Mouse (Mus musculus): Measurements from ENCODE around the gene Nr2c2ap.

Nr2c2ap gene

DNA sequence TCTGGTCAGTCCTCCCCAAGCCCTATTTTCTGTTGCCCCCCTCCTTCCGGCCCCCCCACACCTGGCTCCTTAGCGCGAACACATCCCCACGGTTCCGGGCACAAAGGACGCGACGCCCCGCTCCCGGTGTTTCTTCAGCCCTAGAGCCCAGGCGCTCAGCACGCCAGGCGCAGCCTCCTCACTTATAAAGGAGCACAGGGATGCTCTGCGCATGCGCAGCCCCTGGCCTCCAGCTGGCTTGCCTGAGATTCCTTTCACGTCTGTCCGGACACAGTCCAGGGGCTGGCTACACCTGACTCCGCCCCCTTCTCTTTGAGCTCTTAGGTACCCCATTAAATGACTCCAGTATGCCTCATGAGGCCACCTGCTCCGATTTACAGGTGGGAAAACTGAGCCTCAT is 10.5 kb upstream of the Nr2c2ap start, which contains the start of gene Ncan:
Ncan (minus strand) TSS at position 207 of the 400 bp plus-strand sequence.
- DNase-seq (ENCODE audit: low spot score) = no peak

- no peak for DNase-seq (ENCODE audit: low spot score)
Observed at GRCm38 (mm10) chr8:70122863-70123262, 8.3 kb upstream of the Nr2c2ap start.

DNA sequence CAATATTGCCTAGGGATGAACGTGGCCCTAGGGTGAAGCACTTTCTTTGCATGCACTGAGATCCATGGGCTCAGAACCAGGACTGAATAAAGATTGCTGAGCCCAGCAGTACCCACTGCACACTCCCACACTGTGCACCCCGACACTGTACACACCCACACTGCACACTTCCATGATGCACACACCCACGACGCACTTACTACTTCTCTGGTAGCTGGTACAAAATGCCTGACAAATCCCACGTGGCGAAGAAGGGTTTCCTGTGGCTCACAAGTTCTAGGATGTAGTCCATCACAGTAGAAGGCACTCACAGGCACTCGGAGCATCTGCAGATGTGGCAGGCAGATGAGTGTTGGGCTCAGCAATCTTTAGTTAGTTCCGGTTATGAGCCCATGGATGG is 6.1 kb upstream of the Nr2c2ap start:
- no peak for DNase-seq (ENCODE audit: low spot score)

DNA sequence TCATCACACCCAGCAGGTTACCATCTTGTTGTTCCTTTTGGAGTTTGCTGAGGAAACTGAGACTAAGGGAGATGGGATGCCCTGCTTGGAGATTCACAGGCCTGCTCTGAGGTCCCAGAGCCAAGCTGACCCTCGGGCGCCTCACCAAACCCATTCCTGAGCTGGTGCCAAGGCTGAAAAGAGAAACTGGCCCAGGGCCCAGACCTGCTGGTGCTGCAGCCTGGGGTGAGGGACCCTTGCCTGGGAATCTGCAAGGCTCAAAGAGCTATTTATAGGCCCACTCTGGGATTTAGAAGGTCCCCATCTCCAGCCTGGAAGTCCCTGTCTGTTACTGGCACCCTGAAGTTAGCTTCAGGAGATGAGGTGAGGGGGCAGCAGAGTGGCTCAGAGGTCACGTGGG is 2.7 kb upstream of the Nr2c2ap start:
- no peak for DNase-seq (ENCODE audit: low spot score)

DNA sequence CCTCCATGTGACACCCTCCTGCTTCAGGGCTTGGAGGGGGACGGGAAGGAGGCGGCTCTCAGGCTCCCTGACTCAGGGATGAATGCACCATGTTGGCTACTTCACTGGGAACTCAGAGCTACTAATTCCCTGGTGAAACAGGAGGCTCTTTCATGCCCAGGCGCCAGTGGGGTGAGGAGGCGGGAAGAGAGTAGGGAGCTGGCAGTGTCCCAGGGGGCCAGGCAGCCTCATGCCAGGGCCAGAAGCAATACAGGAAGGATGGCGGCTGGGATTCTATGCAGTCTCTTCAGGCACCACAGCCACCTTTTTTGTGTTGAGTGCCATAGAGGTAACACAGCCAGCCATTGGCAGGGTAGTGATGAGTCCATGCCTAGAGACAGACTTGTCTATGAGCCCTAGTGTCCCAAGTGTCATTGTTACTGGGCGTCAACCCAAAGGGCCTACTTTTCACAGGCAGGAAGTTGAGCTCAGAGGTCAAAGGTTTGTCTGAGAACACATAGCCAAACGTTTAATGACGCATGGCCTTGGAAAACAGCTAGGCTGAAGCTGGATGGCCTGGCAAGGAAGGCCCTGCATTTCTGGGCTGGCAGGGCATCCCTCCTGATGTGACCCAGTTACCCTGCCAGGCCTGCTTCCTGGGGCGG is 1.7 kb upstream of the Nr2c2ap start:
- DNase-seq (ENCODE audit: low spot score) = no peak

DNA sequence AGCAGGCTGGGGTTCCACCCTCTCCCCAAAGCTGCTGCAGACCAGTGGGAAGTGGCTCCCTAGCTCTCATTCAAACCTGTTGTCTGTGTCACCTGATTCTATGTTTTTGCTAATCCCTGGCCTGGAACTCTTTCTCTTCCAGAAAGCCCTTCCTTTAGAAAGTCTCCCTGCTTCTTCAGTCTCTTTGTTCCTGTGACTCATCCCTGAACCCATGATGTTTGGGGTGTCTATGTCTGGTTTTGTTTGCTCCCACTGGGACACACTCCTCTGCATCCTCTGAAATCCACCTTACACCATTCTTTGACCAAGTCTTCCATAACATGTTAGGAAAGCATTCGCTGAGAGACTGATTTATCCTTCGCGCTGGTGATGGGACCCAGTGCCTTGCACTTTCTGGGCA is 1.1 kb upstream of the Nr2c2ap start:
- no peak for DNase-seq (ENCODE audit: low spot score)

DNA sequence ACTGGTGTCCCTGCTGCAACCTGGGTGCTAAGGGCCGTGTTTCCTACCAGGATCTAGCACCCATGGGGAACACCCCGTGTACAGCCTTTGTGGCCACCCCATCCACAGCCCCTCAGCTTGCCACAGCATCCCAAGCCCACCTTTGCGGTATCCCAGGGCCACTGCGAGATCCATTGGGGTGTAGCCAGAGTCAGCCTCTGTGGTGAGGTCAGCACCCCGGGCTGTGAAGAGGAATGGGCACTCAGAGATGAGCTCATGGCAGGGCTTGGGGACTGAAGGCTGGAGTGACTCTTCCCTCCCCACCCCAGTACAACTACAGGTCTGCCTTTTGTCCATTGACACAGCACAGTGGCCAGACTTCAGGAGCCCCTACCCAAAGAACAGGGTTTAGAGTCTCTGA is 3.0 kb downstream of the Nr2c2ap start:
- no peak for DNase-seq (ENCODE audit: low spot score)

DNA sequence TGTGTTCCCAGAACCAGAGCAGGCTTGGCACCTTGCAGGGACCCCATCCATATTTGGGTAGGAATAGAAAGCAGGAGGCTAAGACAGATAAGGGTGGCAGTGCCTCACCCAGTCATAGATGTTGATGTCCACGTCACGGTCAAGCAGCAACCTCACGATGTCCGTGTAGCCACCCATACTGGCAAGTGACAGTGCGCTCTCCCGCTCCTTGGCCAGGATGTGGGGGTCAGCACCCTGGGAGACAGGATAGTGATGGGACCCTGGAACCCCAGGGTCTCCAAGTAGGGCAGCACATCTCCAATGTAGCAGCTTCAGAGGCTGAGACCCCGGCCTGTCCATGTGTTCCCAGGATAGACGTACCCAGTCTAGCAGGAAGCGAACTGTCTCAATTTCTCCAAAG is 3.8 kb downstream of the Nr2c2ap start:
- no peak for DNase-seq (ENCODE audit: low spot score)

DNA sequence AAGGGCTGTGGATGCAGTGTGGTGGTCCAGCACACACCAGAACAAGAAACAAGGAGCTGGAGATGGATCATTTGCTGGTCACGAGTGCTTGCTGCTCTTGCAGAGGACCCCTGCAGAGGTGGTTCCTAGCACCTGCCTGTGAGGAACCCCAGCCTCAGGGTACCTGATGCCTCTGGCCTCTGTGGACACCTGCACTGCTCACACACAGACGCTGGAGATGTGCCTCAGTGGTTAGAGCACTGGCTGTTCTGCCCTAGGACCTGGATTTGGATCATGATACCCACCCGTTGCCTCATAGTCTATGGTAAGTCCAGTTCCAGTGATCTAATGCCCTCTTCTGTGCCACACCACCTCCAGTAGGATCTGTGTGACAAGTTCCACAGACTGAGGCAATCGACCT is 5.5 kb downstream of the Nr2c2ap start:
- no peak for DNase-seq (ENCODE audit: low spot score)

GRCm38 (mm10) chr8:70137890-70138289 is 6.8 kb downstream of the Nr2c2ap start:
- DNase-seq (ENCODE audit: low spot score) = no peak

DNA sequence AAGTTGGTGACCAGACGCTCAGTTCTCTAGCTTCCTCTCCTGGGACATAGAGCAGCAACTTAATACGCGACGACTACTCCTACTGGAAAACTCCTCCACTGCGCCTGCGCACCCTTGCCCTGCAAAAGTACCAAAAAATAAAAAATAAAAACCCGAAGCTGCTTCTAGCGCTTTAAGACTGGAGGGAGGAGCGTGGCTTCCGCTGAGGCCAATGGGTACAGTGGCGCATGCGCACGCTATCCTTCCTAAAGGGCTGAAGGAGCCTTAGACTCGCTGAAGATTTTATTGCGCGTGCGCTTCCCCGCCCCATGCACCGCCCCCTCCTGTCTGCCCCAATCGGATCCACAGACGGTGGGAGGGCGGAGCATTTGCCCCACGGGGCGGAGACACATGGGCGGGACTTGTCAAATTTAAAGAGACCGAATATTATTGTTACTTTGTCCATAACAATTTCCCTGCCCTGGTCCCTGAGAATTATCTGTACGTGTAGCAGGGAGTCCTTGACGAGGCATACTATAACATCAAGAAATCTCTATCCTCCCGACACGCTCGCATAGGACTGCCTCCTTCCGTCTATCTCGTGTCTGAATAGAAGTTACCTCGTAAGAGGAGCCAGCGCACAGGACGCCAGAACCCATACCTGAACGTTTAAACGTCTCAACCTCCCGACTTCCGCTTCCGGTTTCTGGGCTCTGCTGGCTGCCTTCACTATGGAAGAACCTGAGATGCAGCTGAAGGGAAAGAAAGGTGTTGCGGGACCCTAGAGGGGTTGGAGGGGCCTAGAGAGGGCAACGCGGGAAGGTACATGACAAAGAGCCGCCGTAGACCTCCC is 8.1 kb downstream of the Nr2c2ap start, which contains the start of the genes Rfxank, Borcs8 and Mef2b:
Rfxank (minus strand) TSS at position 129 of the 832 bp plus-strand sequence.
Borcs8 (plus strand) TSS at position 474 of the 832 bp plus-strand sequence.
Mef2b (plus strand) TSS at position 686 of the 832 bp plus-strand sequence.
- peak; percentile 84 for DNase-seq (ENCODE audit: low spot score)

DNA sequence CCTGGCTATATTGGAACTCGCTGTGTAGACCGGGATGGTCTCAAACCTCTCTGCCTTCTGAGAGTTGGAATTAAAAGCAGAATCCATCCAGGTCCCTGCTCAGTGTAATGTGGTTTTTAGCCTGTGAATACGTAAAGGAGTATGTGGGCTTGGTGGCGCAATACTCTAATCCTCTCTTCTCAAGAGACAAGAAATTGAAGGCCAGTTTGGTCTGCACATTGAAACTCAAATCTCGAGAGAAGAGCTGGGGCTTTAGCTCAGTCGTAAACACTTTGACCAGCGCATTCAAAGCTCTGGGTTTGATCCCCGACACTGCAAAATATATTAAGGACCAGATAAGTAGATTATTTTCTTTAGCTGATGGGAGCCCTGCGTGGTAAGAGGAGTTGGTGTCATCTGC is 8.8 kb downstream of the Nr2c2ap start:
- DNase-seq (ENCODE audit: low spot score) = no peak

GRCm38 (mm10) chr8:70147678-70148607 is 16.8 kb downstream of the Nr2c2ap start:
- no peak for DNase-seq (ENCODE audit: low spot score)

- DNase-seq (ENCODE audit: low spot score) = no peak
Observed at GRCm38 (mm10) chr8:70150158-70150557, 19.0 kb downstream of the Nr2c2ap start.

DNA sequence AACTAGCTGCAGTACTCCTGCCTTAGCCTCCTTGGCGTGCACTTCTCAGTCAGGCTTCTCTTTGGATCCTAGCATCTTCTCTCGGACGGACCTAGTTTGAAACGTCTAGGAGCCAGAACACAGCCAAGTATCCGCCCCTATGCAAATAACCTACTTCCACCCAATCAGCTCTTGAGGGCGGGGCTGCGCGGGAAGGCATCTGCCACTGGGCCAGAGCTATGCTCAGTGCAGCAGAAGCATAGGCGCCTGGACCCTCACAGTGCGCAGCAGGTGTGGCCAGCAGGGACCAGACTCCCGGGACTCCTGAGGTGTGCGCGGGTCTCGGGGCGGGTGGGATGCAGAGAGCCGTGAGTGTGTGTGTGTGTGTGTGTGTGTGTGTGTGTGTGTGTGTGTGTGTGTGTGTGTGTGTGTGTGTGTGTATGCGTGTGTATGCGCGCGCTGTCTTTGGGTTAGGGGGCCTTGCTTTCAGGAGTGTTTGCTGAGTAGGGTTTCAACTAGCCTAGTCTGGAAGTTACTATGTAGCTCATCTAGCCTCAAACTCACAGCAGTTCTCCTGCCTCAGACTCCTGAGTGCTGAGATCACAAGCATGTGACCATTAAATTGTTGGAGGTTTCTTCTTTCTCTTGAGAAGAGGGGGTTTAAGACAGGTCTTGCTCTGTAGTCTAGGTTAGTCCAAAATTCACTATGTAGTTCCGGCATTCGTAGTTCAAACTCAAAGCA is 21.6 kb downstream of the Nr2c2ap start:
- peak; percentile 31 for DNase-seq (ENCODE audit: low spot score)

DNA sequence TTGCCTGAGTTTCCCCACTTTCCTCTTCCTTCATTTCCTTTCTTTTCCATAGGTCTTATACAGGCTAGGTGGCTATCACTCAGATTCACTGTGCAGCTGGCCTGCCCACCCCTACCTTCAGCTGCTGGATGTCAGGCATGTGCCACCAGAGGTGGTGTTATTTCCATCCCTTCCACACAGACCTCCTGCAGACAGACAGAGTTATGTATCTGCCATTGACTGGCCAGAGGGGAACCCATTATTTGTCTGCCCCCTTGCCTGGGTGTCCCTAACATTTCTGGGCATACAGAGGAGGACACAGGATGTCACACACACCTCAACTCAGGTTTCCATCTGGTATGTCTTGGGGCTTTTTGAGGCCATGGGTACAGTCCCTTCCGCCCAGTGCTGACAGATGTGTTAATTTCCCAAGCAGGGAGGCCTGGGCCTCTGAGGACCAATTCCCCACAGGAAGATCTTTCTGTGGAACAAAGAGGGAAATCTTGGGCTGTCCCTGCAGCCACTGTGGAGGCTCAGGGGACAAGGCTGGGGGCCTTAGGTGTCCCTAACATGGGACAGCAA is 26.2 kb downstream of the Nr2c2ap start:
- no peak for DNase-seq (ENCODE audit: low spot score)

DNA sequence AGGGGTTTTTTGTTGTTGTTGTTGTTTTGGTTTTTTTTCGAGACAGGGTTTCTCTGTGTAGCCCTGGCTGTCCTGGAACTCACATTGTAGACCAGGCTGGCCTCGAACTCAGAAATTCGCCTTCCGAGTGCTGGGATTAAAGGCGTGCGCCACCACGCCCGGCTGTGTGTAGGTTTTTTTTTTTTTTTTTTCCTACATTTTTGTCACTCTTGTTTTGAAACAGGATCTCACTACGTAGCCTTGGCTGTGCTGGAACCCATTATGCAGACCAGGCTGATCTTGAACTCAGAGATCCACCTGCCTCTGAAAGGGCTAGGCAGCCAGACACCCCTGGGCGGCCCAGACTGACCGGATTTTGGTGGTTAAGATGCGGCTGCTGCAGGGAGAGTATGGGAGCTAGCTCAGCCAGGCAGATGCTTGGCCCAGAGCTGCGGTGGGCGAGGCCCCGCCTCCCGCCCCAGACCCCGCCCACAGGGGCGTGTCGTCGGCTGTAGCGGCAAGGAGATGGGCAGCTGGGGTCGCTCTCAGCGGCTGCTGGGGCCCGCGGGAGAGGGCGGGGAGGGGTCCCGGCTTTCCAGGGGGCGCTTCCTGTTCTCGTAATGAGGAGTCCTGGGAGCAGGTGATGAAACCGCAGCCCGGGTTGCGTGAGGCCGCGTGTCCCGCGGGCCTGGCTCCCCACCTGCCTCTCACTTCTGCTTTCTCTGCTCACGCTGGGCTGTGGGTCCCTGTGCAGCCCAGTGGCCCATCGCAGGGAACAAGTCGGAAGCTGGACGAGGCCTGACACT is 27.1 kb downstream of the Nr2c2ap start:
- DNase-seq (ENCODE audit: low spot score) = peak; percentile 34

- no peak for DNase-seq (ENCODE audit: low spot score)
Observed at GRCm38 (mm10) chr8:70159211-70159610, 28.1 kb downstream of the Nr2c2ap start.

GRCm38 (mm10) chr8:70160015-70160414 is 28.9 kb downstream of the Nr2c2ap start:
- DNase-seq (ENCODE audit: low spot score) = no peak

DNA sequence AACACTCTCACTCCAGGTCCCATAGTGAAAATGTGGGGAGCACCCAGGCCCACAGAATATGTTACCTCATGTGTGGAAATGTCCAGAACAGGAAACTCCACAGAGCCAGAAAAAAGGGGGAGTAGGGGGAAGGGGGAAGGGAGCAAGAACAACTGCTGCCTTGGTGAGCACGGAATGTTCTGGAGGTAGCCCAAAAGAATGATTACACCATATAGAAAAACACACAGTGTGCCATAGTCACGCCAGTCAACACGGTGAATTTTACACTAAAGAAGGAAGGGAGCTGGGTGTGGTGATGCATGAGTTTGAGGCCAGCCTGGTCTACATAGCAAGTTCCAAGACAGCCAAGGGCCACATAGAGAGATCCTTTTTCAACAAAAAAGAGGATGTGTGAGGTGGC is 32.2 kb downstream of the Nr2c2ap start:
- DNase-seq (ENCODE audit: low spot score) = no peak

Data from ovary, postnatal 10 days (tissue).